Mouse (Mus musculus) liver, embryonic 11.5 days (tissue): ENCODE results near the gene Tmtc1. TPM values are rescaled to one million over a fixed set of nuclear protein-coding genes. Genes with fewer than 3 reads are reported as not detected.

Experiments used
- ATAC-seq: fragments of 200-750 bp; cut with Nextera tagmentation; replicated peaks from 2 replicates; pipeline ENCODE4 v1.8.0; 2017; ENCODE audit warnings: moderate number of reproducible peaks, mild to moderate bottlenecking, moderate TSS enrichment, moderate library complexity; ENCODE audit not compliant: low FRiP score
- DNase-seq: peaks from one replicate; pipeline ENCODE4 v3.0.0-alpha.2; 2017; ENCODE audit warnings: low spot score
- H3K27ac ChIP-seq: fragments of 300-500 bp; sonication (generic); 2 replicates; pipeline ENCODE4 v1.5.1; 2014; ENCODE audit warnings: mild to moderate bottlenecking, low read depth, low read length, control low read depth
- H3K27me3 ChIP-seq: fragments of 300-500 bp; sonication (generic); replicated peaks from 2 replicates; pipeline ENCODE4 v1.6.1; 2014; ENCODE audit warnings: low read length, mixed read lengths; ENCODE audit not compliant: control insufficient read depth, insufficient read depth
- H3K36me3 ChIP-seq: fragments of 300-500 bp; sonication (generic); 2 replicates; pipeline ENCODE4 v1.6.1; 2014; ENCODE audit warnings: mild to moderate bottlenecking, low read length, moderate library complexity, mixed read lengths; ENCODE audit not compliant: control insufficient read depth, insufficient read depth
- H3K4me1 ChIP-seq: fragments of 300-500 bp; sonication (generic); replicated peaks from 2 replicates; pipeline ENCODE4 v1.6.1; 2014; ENCODE audit warnings: low read length, mixed read lengths; ENCODE audit not compliant: control insufficient read depth, insufficient read depth
- H3K4me2 ChIP-seq: fragments of 300-500 bp; sonication (generic); 2 replicates; pipeline ENCODE4 v1.6.1; 2014; ENCODE audit warnings: mild to moderate bottlenecking, control low read depth, moderate library complexity
- H3K4me3 ChIP-seq: fragments of 300-500 bp; sonication (generic); 2 replicates; pipeline ENCODE4 v1.5.1; 2014; ENCODE audit warnings: low read depth, low read length, control low read depth
- H3K9ac ChIP-seq: fragments of 300-500 bp; sonication (generic); 2 replicates; pipeline ENCODE4 v1.6.1; 2014; ENCODE audit warnings: low read depth, low read length, control low read depth
- H3K9me3 ChIP-seq: fragments of 300-500 bp; sonication (generic); 2 replicates; pipeline ENCODE4 v1.6.1; 2016; ENCODE audit warnings: low read length, inconsistent platforms, mixed read lengths; ENCODE audit not compliant: control insufficient read depth
- WGBS: fragments of 180-500 bp; shearing (Covaris S2); extraction: QIAGEN DNeasy Blood & Tissue Kit; methylation state at CpG from one replicate; pipeline ENCODE4 v1.1.7; 2014; 5-methylcytosine and 5-hydroxymethylcytosine counted together
- polyA plus RNA-seq: library from polyadenylated mRNA; unstranded; fragments of >200 nt; fragmentation: Nextera tagmentation; extraction: Ambion mirVana; gene quantifications from 2 replicates; pipeline ENCODE4 v1.2.1, GENCODE M21; 2014

Tmtc1 gene
- polyA plus RNA-seq, 1 experiment from 2014 or later = 0.58 TPM

GRCm38 (mm10) chr6:148442671-148443290 lies 1.4 kb downstream of the Tmtc1 start:
- H3K36me3 ChIP-seq = no peaks in the 10 kb centered on the region
- H3K4me3 ChIP-seq = peak overlapping the region; percentile 69
- H3K4me1 ChIP-seq = peaks cover 7% of the 10 kb centered on the region; the same call in 1 of the 2 replicates
- H3K27ac ChIP-seq = no peak overlapping the region
- H3K9ac ChIP-seq = no peak overlapping the region
- WGBS = 3% methylated on average over 27 of the region's 27 CpGs
- H3K27me3 ChIP-seq = peaks cover 61% of the 10 kb centered on the region
- no peak for ATAC-seq
- peak overlapping the region; percentile 84 for H3K4me2 ChIP-seq
- no peaks in the 10 kb centered on the region for H3K9me3 ChIP-seq
- DNase-seq = peak; percentile 45

GRCm38 (mm10) chr6:148441871-148442270 lies 2.3 kb downstream of the Tmtc1 start:
- Histone ChIP-seq H3K36me3 (no peaks in the 10 kb centered on the region), H3K4me1 (peaks cover 7% of the 10 kb centered on the region; the same call in 1 of the 2 replicates), H3K27ac (no peak overlapping the region), H3K4me2 (0 out of 2 replicates have a peak overlapping the region, but pooled peaks have one; percentile 10), H3K4me3 (no peak overlapping the region), H3K9me3 (no peaks in the 10 kb centered on the region), H3K27me3 (peaks cover 61% of the 10 kb centered on the region), H3K9ac (no peak overlapping the region)
- 16% methylated on average over 5 of the region's 5 CpGs for WGBS
- ATAC-seq (no peak), DNase-seq (no peak)

GRCm38 (mm10) chr6:148439101-148439500 lies 5.1 kb downstream of the Tmtc1 start:
- no peak for DNase-seq
- Histone ChIP-seq H3K36me3 (no peaks in the 10 kb centered on the region), H3K27ac (no peak overlapping the region), H3K27me3 (peaks cover 35% of the 10 kb centered on the region), H3K9ac (no peak overlapping the region), H3K4me1 (peaks cover 4% of the 10 kb centered on the region; the same call in 1 of the 2 replicates), H3K9me3 (no peaks in the 10 kb centered on the region), H3K4me2 (no peak overlapping the region), H3K4me3 (no peak overlapping the region)
- ATAC-seq = no peak
- 68% methylated on average over 4 of the region's 4 CpGs for WGBS

- no peak for ATAC-seq
- 84% methylated on average over 1 of the region's 1 CpGs for WGBS
- Histone ChIP-seq H3K36me3 (no peaks in the 10 kb centered on the region), H3K9me3 (no peaks in the 10 kb centered on the region), H3K4me1 (no peaks in the 10 kb centered on the region; the same call in 1 of the 2 replicates), H3K9ac (no peak overlapping the region), H3K27me3 (peaks cover 20% of the 10 kb centered on the region), H3K4me3 (no peak overlapping the region), H3K27ac (no peak overlapping the region), H3K4me2 (no peak overlapping the region)
- no peak for DNase-seq
These were observed 6.6 kb downstream of the Tmtc1 start for GRCm38 (mm10) chr6:148437565-148437964.

- Histone ChIP-seq H3K9ac (no peak overlapping the region), H3K4me2 (peak overlapping the region; percentile 28)
- ATAC-seq = 0 out of 2 replicates have a peak, but pooled peaks have one; percentile 45
These were observed 7.7 kb downstream of the Tmtc1 start for GRCm38 (mm10) chr6:148436441-148437001.

GRCm38 (mm10) chr6:148421577-148421976 lies 22.6 kb downstream of the Tmtc1 start:
- Histone ChIP-seq H3K27ac (no peak overlapping the region), H3K4me2 (no peak overlapping the region)
- 64% methylated on average over 7 of the region's 7 CpGs for WGBS

More at GRCm38 (mm10) chr6:148436441-148437001, 7.7 kb downstream of the Tmtc1 start:
- WGBS = 64% methylated on average over 7 of the region's 7 CpGs
- DNase-seq = no peak
- Histone ChIP-seq H3K4me1 (no peaks in the 10 kb centered on the region), H3K27me3 (peaks cover 10% of the 10 kb centered on the region), H3K4me3 (no peak overlapping the region), H3K9me3 (no peaks in the 10 kb centered on the region), H3K27ac (no peak overlapping the region), H3K36me3 (no peaks in the 10 kb centered on the region)

GRCm38 (mm10) chr6:148420387-148420786 lies 23.8 kb downstream of the Tmtc1 start:
- WGBS = 78% methylated on average over 6 of the region's 6 CpGs
- Histone ChIP-seq H3K4me2 (no peak overlapping the region), H3K9me3 (no peaks in the 10 kb centered on the region), H3K4me3 (no peak overlapping the region), H3K36me3 (no peaks in the 10 kb centered on the region), H3K9ac (no peak overlapping the region), H3K27ac (no peak overlapping the region), H3K4me1 (no peaks in the 10 kb centered on the region), H3K27me3 (no peaks in the 10 kb centered on the region)
- no peak for ATAC-seq
- no peak for DNase-seq

More at GRCm38 (mm10) chr6:148421577-148421976, 22.6 kb downstream of the Tmtc1 start:
- H3K9me3 ChIP-seq = no peaks in the 10 kb centered on the region
- no peak overlapping the region for H3K9ac ChIP-seq
- H3K4me1 ChIP-seq = no peaks in the 10 kb centered on the region
- no peak overlapping the region for H3K4me3 ChIP-seq
- H3K27me3 ChIP-seq = no peaks in the 10 kb centered on the region
- ATAC-seq = no peak
- no peaks in the 10 kb centered on the region for H3K36me3 ChIP-seq
- DNase-seq = no peak

- H3K4me2 ChIP-seq = no peak overlapping the region
- no peaks in the 10 kb centered on the region for H3K36me3 ChIP-seq
- H3K9ac ChIP-seq = no peak overlapping the region
- no peaks in the 10 kb centered on the region for H3K27me3 ChIP-seq
- no peak overlapping the region for H3K27ac ChIP-seq
- no peak for ATAC-seq
- WGBS = 69% methylated on average over 2 of the region's 2 CpGs
- H3K4me1 ChIP-seq = no peaks in the 10 kb centered on the region
- no peaks in the 10 kb centered on the region for H3K9me3 ChIP-seq
- no peak for DNase-seq
- H3K4me3 ChIP-seq = no peak overlapping the region
These were observed 27.6 kb downstream of the Tmtc1 start for GRCm38 (mm10) chr6:148416597-148416996.

- no peaks in the 10 kb centered on the region for H3K9me3 ChIP-seq
- H3K4me3 ChIP-seq = no peak overlapping the region
- no peak overlapping the region for H3K9ac ChIP-seq
- H3K4me2 ChIP-seq = no peak overlapping the region
- no peaks in the 10 kb centered on the region for H3K4me1 ChIP-seq
- no peaks in the 10 kb centered on the region for H3K27me3 ChIP-seq
- ATAC-seq = no peak
- H3K27ac ChIP-seq = no peak overlapping the region
- no peaks in the 10 kb centered on the region for H3K36me3 ChIP-seq
- DNase-seq = no peak
These were observed 30.6 kb downstream of the Tmtc1 start for GRCm38 (mm10) chr6:148413638-148414037.
